Mouse (Mus musculus) retina, postnatal 7 days (tissue): ENCODE measurements around the gene Fbxl13.

Source experiments
- DNase-seq: peaks from one replicate; pipeline ENCODE4 v3.0.0-alpha.2; 2012; ENCODE audit warnings: low read depth, low spot score

The Fbxl13 gene

DNA sequence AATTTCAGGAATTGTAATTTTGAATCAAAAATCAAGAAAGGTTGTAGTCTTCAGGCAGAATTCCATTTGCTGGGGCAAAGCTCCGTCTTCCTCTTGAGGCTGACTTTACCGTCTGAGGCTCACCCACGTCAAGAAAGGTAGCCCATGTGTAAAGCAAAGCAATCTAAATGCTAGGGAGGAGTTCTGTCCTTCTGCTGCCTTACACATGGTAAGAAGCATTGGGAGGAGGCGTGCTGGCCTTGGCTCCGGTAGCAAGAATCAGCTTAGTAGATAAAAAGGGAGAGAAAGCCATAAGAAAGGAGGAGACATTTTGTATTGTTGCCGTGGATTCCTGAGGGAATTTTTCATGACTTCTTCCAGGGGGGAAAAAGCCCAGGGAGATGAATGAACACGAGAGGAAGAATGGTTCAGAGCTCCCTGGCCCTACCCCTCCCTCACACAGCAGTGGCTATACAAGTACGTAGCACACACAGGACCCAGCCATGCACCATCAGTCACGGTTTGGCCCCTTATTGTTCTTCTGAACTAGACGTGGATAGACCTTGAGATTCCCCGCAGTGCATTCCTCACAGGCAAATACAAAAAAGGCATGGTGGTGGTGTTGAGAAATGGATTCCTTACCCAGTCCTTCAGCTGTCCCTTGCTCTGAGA is 118.5 kb downstream of the Fbxl13 start:
- DNase-seq: no peak

GRCm38 (mm10) chr5:21519166-21519565 is 126.3 kb downstream of the Fbxl13 start:
- no peak for DNase-seq

DNA sequence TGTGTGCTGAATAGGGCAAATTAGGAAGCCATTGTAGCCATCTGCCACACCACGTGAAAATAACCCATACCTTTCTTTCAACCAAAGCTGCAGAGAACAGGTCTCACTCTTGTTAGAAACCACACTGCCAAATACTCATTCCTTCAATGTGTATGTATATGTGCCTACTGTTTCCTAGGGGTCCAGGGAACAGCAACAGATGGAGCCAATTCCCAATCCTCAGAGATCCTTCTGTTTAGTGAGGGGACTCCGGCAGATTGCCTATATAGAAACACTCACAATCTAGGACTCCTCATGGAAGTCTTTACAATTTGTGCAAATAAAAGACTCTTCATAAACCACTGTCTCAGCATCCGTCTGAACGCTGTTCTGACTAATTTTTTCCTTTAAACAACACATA is 127.2 kb downstream of the Fbxl13 start:
- no peak for DNase-seq

DNA sequence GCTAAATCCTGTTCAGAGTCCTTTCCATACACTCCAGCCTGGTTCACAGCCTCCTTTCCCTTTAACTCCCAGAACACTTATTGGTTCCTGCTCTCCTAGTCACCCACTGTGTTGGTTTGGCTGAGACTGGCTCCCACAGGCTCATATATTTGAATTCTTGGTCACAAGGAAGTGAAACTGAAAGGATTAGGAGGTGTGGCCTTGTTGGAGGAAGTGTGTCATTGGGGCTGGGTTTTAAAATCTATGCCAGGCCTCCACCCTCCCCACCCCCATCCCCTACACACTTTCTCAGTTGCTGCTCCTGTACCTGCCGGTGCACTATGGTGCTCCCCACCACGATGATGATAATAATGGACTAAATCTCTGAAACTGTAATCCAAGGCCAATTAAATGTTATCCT is 127.9 kb downstream of the Fbxl13 start:
- DNase-seq: no peak

- no peak for DNase-seq
Measured at GRCm38 (mm10) chr5:21513363-21513762, 132.1 kb downstream of the Fbxl13 start.

GRCm38 (mm10) chr5:21509801-21510200 is 135.6 kb downstream of the Fbxl13 start:
- DNase-seq: no peak

DNA sequence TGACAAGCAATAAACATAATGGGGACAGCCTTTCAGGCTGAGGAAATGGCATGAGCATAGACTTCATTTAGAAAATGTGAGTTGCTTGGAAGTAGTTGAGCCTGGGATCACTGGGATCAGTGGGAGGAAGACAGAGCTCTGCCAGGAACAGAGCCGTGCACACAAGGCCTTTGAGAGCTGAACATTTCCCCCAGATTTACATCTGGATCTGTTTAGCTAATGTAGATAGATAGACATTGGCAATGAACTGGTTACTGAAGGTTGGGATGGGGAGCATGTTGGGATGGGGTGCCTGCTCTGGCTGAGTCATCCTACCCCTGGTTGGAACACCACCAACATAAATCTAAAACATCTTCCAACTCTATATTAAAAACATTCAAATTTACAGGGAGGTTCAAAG is 138.5 kb downstream of the Fbxl13 start:
- DNase-seq: no peak

DNA sequence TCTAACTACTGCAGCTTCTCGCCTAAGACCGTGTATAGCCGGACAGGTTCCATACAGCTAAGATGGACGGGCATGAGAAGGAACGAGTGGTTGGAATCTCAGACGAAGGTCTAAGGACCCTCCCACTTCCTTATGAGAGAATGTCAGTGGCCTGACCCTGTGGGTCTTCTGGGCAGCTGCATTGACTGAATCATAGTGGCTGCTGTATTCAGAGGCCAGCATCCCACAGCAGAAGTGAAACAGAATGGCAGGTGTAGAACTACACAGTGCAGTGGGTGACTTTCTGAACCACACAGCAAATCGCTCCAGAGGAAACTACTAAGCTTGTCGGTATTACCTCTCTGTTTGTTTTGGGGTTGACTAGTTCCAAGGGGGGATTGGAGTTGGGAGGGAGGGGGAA is 140.3 kb downstream of the Fbxl13 start:
- DNase-seq: no peak

DNA sequence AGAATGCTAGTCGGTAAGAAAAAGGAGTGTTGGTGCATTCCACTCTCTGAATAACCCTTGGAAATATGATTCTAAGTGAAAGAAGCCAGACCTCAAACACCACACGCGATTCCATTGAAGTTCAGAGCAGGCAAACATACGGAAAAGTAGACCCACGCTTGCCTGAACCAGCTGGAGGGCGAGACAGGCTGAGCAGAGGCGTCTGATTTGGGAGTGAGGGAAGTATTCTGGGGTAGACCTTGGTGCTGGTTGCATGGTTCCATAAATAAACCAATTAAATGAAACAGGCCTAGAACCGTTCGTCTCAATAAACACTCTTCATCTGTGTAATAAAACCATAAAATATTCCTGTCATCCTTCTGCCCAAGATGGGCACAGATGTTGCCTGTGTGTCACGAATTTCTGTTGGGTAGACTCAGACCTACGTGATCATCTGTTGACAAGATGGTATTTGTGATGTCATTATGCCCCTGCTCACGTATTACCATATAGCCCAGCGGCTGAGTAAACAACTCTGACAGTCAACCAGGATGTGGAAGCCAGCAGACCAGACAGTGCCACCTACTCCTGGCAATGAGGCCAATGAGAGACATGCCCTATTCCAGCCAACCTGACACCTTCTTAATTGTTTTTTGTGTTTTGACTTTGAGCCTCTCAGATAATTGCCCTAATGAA is 142.4 kb downstream of the Fbxl13 start:
- DNase-seq: no peak

- no peak for DNase-seq
Measured at GRCm38 (mm10) chr5:21500941-21501340, 144.5 kb downstream of the Fbxl13 start.

- no peak for DNase-seq
Measured at GRCm38 (mm10) chr5:21500133-21500532, 145.3 kb downstream of the Fbxl13 start.

DNA sequence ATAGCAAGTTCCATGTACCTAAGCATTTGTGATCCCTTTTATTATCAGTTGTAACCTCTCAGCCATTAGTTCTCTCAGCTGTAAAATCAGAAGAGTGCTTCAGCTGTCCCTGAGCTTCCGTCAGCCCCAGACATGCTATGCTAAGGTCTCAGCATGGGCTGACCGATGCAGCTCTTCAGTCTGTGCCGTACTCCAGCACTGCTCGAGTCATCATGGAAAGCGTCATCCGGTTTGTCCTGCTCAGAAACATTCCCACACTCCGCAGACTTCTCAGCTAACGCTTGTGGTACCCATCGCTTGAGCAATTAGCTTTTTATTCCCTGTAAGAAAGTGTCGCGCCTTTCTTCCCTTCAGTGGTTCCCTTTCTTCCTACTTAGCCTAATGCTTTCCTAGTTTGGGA is 146.5 kb downstream of the Fbxl13 start:
- DNase-seq: no peak

DNA sequence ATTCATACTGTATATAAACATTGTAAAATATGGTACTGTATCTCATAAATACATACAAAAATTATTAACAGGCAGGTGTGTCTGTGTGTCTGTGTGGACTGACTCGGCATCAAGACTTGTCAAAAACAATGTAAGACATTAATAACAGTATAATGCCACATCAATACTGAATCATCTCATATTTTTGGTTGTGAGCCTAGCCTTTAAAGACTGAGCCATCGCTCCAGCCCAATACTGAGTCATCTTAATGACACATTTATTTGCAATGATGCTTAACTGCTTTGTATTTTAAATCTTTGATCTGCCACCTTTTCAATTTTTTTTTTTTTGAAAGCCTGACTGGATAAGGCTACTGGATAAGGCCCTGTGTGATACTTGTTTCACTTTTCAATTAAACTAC is 146.9 kb downstream of the Fbxl13 start:
- no peak for DNase-seq

GRCm38 (mm10) chr5:21496881-21497280 is 148.6 kb downstream of the Fbxl13 start:
- no peak for DNase-seq

GRCm38 (mm10) chr5:21496321-21496720 is 149.1 kb downstream of the Fbxl13 start:
- no peak for DNase-seq

GRCm38 (mm10) chr5:21494781-21495180 is 150.7 kb downstream of the Fbxl13 start:
- no peak for DNase-seq

- no peak for DNase-seq
Measured at GRCm38 (mm10) chr5:21493294-21493999, 152.0 kb downstream of the Fbxl13 start.

GRCm38 (mm10) chr5:21492213-21492612 is 153.2 kb downstream of the Fbxl13 start:
- no peak for DNase-seq

DNA sequence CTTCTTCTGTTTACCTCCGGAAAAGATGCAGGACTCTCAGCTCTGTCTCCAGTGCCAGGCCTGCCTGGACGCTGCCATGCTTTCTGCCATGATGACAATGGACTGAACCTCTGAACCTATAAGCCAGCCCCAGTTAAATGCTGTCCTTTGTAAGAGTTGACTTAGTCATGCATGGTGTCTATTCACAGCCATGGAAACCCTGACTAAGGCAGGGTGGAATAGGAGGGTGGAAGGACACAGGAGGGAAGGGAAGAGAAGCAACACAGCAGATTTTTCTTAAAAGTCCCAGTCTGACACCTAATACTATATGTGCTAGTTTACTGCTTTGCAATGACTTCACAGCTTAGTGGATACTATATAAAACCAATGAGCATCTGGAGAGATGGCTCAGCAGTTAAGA is 154.0 kb downstream of the Fbxl13 start:
- DNase-seq: no peak

GRCm38 (mm10) chr5:21489135-21489534 is 156.3 kb downstream of the Fbxl13 start:
- no peak for DNase-seq

DNA sequence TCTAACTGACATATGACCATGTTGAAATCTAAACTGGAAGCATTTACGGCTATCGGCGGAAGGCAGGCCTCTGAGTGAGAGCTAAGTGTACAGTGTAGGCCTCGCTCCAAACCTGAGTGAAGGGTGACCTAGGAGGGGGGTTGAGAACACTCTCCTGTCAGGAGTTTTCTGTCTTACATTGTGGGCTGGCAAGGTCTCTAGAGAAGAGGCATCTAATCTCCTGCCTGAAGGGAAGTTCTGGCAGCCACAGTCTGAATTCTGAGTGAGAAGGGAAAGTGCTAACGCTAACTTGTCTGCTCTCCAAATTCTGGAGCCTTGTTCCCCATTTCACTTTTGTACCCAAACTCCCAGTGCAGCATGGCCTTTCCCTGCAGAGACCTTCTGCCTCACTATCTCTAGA is 156.9 kb downstream of the Fbxl13 start:
- DNase-seq: no peak

GRCm38 (mm10) chr5:21487716-21488115 is 157.7 kb downstream of the Fbxl13 start:
- DNase-seq: no peak

GRCm38 (mm10) chr5:21487306-21487705 is 158.1 kb downstream of the Fbxl13 start:
- no peak for DNase-seq
